Comparison of ENCODE assay signal across 20 mouse cellular contexts in genomic region chr7:99100573-99100972, GRCm38 (mm10). TPM values are rescaled to one million over a fixed set of nuclear protein-coding genes. Genes with fewer than 3 reads are reported as not detected.
DNase-seq lines count a peak whose midpoint lies in the region; ATAC-seq and TF ChIP-seq lines count a peak whose summit lies in the region.
"Had no signal": no experiment of that assay in that cellular context is flagged by ENCODE, and none has a peak within 500 bp of the region (broad histone marks: within the 10 kb centered on the region; RNA-seq: fewer than 3 reads in every experiment).

No protein-coding gene starts in this region.

- no peak overlapping the region for H3K27ac ChIP-seq in kidney, adult 2 months (ENCODE audit: insufficient read depth, low read depth, low read length)
- H3K27ac ChIP-seq in kidney, embryonic 14.5 days (ENCODE audit: low read depth, low read length): no peak overlapping the region
- H3K27ac ChIP-seq in intestine, postnatal 0 days (ENCODE audit: low read depth, low read length): peak overlapping the region; percentile 81; the same call in 1 of the 2 replicates
- H3K27ac ChIP-seq in liver, postnatal 0 days (ENCODE audit: low read depth): peak overlapping the region; percentile 87
- H3K27ac ChIP-seq: embryonic facial prominence, embryonic 12.5 days; heart, embryonic 13.5 days; layer of hippocampus, adult 2 months had no signal

- H3K4me2 ChIP-seq in kidney, embryonic 14.5 days (replicated peaks; ENCODE audit: low read depth, low read length): no peak overlapping the region
- H3K4me2 ChIP-seq in intestine, postnatal 0 days (replicated peaks; ENCODE audit: low read depth): peak overlapping the region; percentile 41; the same call in 1 of the 2 replicates
- H3K4me2 ChIP-seq in liver, postnatal 0 days (ENCODE audit: low read depth, low read length): peak overlapping the region; percentile 45; the same call in 1 of the 2 replicates
- H3K4me2 ChIP-seq: embryonic facial prominence, embryonic 12.5 days; heart, embryonic 13.5 days; midbrain, embryonic 11.5 days had no signal

- H3K4me1 ChIP-seq in kidney, adult 2 months (ENCODE audit: control insufficient read depth, insufficient read depth, low read length): peaks cover 31% of the 10 kb centered on the region
- peaks cover 31% of the 10 kb centered on the region for H3K4me1 ChIP-seq in kidney, embryonic 14.5 days (ENCODE audit: control insufficient read depth, insufficient read depth, low read length)
- H3K4me1 ChIP-seq in intestine, postnatal 0 days (replicated peaks; ENCODE audit: control insufficient read depth, insufficient read depth, low read length): peaks cover 6% of the 10 kb centered on the region; the same call in 1 of the 2 replicates
- H3K4me1 ChIP-seq in liver, postnatal 0 days (ENCODE audit: insufficient read depth): peaks cover 29% of the 10 kb centered on the region

- H3K9me3 ChIP-seq in kidney, embryonic 14.5 days (ENCODE audit: control insufficient read depth, low read length): no peaks in the 10 kb centered on the region
- no peaks in the 10 kb centered on the region for H3K9me3 ChIP-seq in intestine, postnatal 0 days (ENCODE audit: control insufficient read depth)
- no peaks in the 10 kb centered on the region for H3K9me3 ChIP-seq in liver, postnatal 0 days (ENCODE audit: low read length)
- H3K9me3 ChIP-seq: embryonic facial prominence, embryonic 12.5 days; heart, embryonic 13.5 days had no signal

- peak; percentile 86 for DNase-seq in kidney, adult 2 months
- DNase-seq in kidney, postnatal 36 days: peak; percentile 60 to 72
- peak; percentile 43 for DNase-seq in liver, postnatal 0 days
- no peak for DNase-seq in ovary, postnatal 14 days (ENCODE audit: low spot score)
- no peak for DNase-seq in embryo, embryonic 10 days (ENCODE audit: low spot score)
- DNase-seq in thymus, postnatal 10 days (ENCODE audit: low spot score in 2 of 2): no peak
- DNase-seq: adrenal gland, postnatal 25 days; cerebellum, adult 18-20 months; left cerebral cortex, postnatal 4 days; lung, adult 2 months; thymus, postnatal 25 days had no signal

- H3K4me3 ChIP-seq in kidney, adult 2 months (ENCODE audit: insufficient read depth, low read depth, low read length): no peak overlapping the region
- no peak overlapping the region for H3K4me3 ChIP-seq in kidney, embryonic 14.5 days (ENCODE audit: low read length)
- no peak overlapping the region for H3K4me3 ChIP-seq in intestine, postnatal 0 days (ENCODE audit: low read depth, low read length)
- H3K4me3 ChIP-seq in liver, postnatal 0 days (ENCODE audit: low read depth, low read length): no peak overlapping the region
- H3K4me3 ChIP-seq: embryonic facial prominence, embryonic 12.5 days; heart, embryonic 13.5 days; layer of hippocampus, adult 2 months; myocyte had no signal

- no peak for TF ChIP-seq POLR2A in kidney, adult 2 months (IDR thresholded peaks at IDR 0.05; ENCODE audit: low read depth, low read length)

- no peak for ATAC-seq in kidney, embryonic 14.5 days (ENCODE audit: low FRiP score, low TSS enrichment)
- ATAC-seq in intestine, postnatal 0 days: peak; percentile 76
- ATAC-seq in liver, postnatal 0 days: peak; percentile 89
- ATAC-seq: activated CD4-positive, CD25-positive, alpha-beta regulatory T cell, adult 4 months had no signal

- no peaks in the 10 kb centered on the region for H3K27me3 ChIP-seq in kidney, adult 2 months (replicated peaks; ENCODE audit: control insufficient read depth, insufficient read depth, low read length)
- no peaks in the 10 kb centered on the region for H3K27me3 ChIP-seq in kidney, embryonic 14.5 days (ENCODE audit: control insufficient read depth, insufficient read depth, low read length)
- H3K27me3 ChIP-seq in intestine, postnatal 0 days (replicated peaks; ENCODE audit: control insufficient read depth, insufficient read depth, low read length): no peaks in the 10 kb centered on the region
- no peaks in the 10 kb centered on the region for H3K27me3 ChIP-seq in liver, postnatal 0 days (ENCODE audit: insufficient read depth, low read length)
- H3K27me3 ChIP-seq: embryonic facial prominence, embryonic 12.5 days; heart, embryonic 13.5 days; Patski had no signal

- TF ChIP-seq EP300 in liver, postnatal 0 days (IDR thresholded peaks at IDR 0.05; ENCODE audit: low read depth): peak; percentile 51; the same call in 1 of the 2 replicates

- no peak overlapping the region for H3K9ac ChIP-seq in kidney, embryonic 14.5 days (ENCODE audit: low read depth, low read length)
- H3K9ac ChIP-seq in intestine, postnatal 0 days (ENCODE audit: low read depth, low read length): no peak overlapping the region
- peak overlapping the region; percentile 16; the same call in 1 of the 2 replicates for H3K9ac ChIP-seq in liver, postnatal 0 days (replicated peaks)
- H3K9ac ChIP-seq: embryonic facial prominence, embryonic 12.5 days; heart, embryonic 13.5 days had no signal

- no peaks in the 10 kb centered on the region; the same call in none of the 2 replicates for H3K36me3 ChIP-seq in kidney, adult 2 months (ENCODE audit: control insufficient read depth, insufficient read depth, low read length)
- peaks cover 13% of the 10 kb centered on the region; the same call in 1 of the 2 replicates for H3K36me3 ChIP-seq in kidney, embryonic 14.5 days (ENCODE audit: control insufficient read depth, insufficient read depth, low read length)
- H3K36me3 ChIP-seq in intestine, postnatal 0 days (ENCODE audit: control insufficient read depth, insufficient read depth): peaks cover 17% of the 10 kb centered on the region
- peaks cover 21% of the 10 kb centered on the region for H3K36me3 ChIP-seq in liver, postnatal 0 days (replicated peaks; ENCODE audit: insufficient read depth, low read length)

- WGBS in kidney, adult 2 months: 56% methylated on average over 8 of the region's 8 CpGs
- 64% methylated on average over 8 of the region's 8 CpGs for WGBS in kidney, embryonic 14.5 days
- WGBS in intestine, postnatal 0 days: 43% methylated on average over 8 of the region's 8 CpGs
- WGBS in liver, postnatal 0 days (ENCODE audit: insufficient replicate concordance): 65% methylated on average over 8 of the region's 8 CpGs

- no peak for TF ChIP-seq CTCF in kidney, adult 2 months (conservative IDR thresholded peaks at IDR 0.05; ENCODE audit: insufficient read depth, insufficient read length, low read depth, low read length)
- TF ChIP-seq CTCF in intestine, postnatal 0 days (IDR thresholded peaks at IDR 0.05; ENCODE audit: low read depth): no peak
- TF ChIP-seq CTCF in liver, postnatal 0 days (IDR thresholded peaks at IDR 0.05; ENCODE audit: low read depth): no peak

RNA-seq across cellular contexts. Expression of gene Uvrag, which starts 40.4 kb away (rescaled TPM):
- 8.0 and 17.0 TPM in 2 replicates for polyA plus RNA-seq in kidney, adult 2 months (2012; rRNA removed)
- 15.1 and 22.7 TPM in 2 replicates for polyA plus RNA-seq in kidney, embryonic 14.5 days (2014; fragmentation: Nextera tagmentation; extraction: Ambion mirVana)
- polyA plus RNA-seq in intestine, postnatal 0 days (2015; fragmentation: Nextera tagmentation; extraction: Ambion mirVana): 12.0 and 17.4 TPM in 2 replicates
- 9.4 and 11.9 TPM in 2 replicates for polyA plus RNA-seq in liver, postnatal 0 days (2015; fragmentation: Nextera tagmentation; extraction: Ambion mirVana)

Comparison
In these comparisons a context has a peak if more than half of its experiments do, and no peak if none do; other contexts are left out.
1. DNase-seq: peak in kidney, adult 2 months (single experiment), kidney, postnatal 36 days (2 of 2) and liver, postnatal 0 days (single experiment); none in ovary, postnatal 14 days (single experiment), embryo, embryonic 10 days (single experiment) and thymus, postnatal 10 days (0 of 2).
2. H3K27ac ChIP-seq: peak in intestine, postnatal 0 days (single experiment) and liver, postnatal 0 days (single experiment); none in kidney, adult 2 months (single experiment) and kidney, embryonic 14.5 days (single experiment).